Mouse (Mus musculus) adrenal gland (tissue): ENCODE measurements around the gene Slc39a7.

ENCODE experiments used
- intact Hi-C: fragments of 180-260 bp; cut with DNase I; formaldehyde crosslinking; loops from one replicate; pipeline ENCODE4 v1.15.1; 2025

The Slc39a7 gene

GRCm38 (mm10) chr17:34032806-34033205 is 1.3 kb upstream of the Slc39a7 start:
- intact Hi-C loops, result no loop called here

- intact Hi-C loops, result no loop called here
Measured at GRCm38 (mm10) chr17:34032174-34032632, 721 bp upstream of the Slc39a7 start.

- intact Hi-C loops, result no loop called here
Measured at GRCm38 (mm10) chr17:34030861-34031326, 588 bp downstream of the Slc39a7 start.

GRCm38 (mm10) chr17:34029890-34030595 is 1.4 kb downstream of the Slc39a7 start:
- intact Hi-C loops, result no loop called here

DNA sequence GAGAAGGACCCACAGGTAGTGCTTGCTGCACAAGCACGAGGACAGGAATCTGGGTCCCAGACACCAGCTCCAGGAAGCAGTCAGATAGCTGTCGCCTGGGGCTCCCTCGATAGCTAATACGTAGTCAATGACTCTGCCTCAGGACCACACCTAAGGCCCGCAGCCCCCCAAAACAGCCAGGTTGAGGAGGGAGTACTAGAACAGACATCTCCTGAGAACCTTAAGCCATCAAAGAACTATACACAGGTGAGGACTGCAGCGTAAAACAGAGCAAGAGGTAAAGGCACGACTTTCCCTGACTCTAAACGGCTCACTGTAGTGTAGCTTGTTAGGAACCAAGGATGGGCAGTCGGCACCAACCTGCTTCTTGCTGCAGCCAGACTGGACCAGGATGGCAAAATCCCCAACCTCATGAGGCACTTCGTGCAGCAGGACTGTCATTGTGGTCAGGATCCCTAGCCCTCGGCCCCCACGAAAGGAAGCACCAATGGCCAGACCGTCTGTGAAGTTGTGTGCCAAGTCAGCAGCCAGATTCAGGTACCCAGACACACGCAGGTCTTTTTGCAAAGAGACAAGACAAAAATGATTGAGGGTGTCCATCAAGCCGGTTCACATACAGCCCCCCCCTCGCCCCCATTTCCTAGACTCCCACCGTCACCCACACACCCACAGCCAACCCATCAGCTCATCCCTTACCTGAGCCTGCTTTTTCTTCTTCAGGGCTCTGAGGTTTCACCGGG is 2.2 kb downstream of the Slc39a7 start:
- intact Hi-C loops, result no loop called here

GRCm38 (mm10) chr17:34028501-34029149 is 2.9 kb downstream of the Slc39a7 start:
- intact Hi-C loops, result no loop called here

DNA sequence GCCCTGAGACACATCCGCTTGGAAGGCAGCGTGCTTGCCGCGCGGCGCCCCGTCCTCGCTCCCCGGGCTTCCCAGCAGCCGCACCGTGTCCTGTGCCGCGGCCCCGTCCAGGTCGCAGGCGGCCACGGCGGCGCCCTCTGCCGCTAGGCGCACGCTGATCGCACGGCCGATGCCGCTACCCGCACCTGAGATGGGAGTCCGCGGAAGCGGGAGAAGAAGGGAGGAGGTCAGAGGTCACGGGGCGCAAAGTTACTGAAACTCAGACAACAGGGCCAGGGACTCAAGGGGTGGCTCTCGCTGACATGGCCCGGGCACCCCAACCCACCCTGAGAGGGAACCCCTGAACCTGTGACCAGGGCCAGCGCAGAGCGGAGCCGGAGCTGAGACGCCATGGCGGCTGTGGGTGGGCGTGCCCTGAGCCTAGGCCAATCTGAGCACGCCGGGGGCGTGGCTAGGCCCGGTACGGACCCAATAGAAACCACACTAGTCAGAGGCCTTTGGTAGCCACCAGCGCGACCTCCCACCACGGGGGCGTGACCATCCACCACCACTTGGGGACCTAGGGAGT is 3.7 kb downstream of the Slc39a7 start, which contains the start of gene H2-Ke6:
Gene H2-Ke6, minus strand, starts transcription at position 405 of the 568 bp plus-strand sequence.
- intact Hi-C loops, result no loop called here

DNA sequence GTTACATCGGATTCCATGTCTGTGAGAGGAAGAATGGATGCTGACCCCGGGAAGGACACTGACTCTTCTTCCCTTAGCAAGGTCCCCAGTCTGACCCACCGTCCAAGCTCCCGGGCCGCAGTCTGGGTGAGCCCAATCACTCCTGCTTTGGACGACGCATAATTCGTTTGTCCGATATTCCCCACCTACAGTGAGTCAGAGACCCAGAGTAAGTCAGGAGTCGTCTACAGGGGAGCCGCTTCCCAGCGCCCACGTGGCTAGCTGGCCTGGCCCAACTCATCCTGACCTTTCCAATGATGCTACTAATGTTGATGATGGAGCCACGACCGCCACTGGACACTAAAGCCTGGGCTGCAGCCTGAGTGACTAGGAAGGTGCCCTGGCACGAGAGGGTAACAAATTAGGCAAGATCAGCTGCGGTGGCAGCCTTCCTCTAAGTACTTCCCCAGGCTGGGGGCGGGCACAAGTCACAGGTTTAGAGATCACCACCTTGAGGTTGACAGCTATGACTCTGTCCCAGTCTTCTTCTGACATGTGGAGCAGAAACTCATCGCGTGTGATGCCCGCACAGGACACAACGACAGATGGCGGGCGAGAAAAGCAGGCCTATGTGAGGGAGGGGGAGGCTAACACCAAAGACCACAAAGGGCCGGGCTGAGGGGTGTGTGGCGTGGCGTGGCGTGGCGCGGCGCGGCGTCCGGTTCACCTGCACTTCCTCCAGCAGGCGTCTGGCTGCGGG is 4.4 kb downstream of the Slc39a7 start:
- intact Hi-C loops, result no loop called here

GRCm38 (mm10) chr17:34026221-34026620 is 5.3 kb downstream of the Slc39a7 start:
- intact Hi-C loops, result no loop called here

DNA sequence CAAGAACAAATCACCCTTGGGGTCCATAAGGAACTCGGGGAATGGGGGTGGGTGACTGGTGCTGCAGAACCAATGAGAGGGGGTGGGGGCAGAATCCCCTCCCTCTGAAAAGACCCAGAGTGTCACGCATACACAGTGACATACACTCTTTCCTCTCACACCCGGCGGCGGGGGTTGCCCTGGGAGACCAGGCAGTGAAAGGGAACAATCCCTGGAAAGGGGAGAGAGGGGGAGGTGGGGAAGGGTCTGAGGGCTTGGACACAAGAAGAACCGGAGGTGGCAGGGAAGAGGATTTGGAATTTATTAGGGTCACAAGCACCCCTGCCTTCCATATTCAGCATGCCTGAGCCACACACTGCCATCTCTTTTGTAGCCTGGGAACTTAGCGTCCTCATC is 5.7 kb downstream of the Slc39a7 start:
- intact Hi-C loops, result no loop called here

DNA sequence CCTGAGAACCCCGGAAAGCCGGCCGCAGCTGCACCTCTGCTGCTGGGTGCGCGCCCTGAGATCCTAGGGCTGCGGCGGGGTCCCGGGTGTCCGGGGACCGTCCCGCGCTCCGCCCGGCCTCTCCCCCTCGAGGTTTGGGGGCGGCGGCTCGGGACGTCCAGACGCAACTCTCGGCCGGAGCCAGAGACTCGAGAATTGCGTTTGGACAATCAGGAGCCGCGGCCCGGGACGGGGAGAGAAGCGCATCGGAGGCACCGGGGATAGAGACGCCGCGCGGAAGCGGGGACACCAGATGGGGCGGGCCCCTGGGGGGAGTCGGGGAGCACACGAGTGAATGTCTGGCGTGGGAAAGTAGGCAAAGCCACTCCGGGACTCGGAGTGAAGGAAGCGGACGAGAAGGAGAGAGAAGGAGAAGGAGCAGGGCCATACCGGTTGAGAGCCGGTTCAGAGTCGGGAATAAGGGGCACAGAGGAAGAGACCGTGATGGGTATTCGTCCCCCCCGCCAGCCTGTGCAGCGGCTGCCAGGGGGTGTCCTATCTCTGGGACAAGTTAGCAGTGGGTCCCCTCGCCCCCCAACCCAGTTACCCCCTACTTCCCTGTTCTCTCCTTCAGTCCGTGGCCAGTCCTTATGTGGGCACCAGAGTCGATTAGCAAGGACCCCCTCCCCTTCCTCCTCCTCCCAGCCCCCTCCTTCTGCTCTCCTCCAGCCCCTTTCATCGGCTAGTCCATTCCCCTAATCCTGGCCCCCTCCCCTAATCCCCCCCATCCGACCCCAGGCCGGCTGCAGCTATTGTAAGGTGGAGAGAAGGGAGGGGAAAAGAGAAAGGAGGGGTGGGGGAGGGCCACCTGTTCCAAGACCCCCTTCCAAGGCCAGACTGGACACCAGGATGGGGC is 6.4 kb downstream of the Slc39a7 start:
- intact Hi-C loops, result no loop called here

GRCm38 (mm10) chr17:34024317-34024821 is 7.1 kb downstream of the Slc39a7 start, which contains the start of gene Ring1:
Gene Ring1, minus strand, starts transcription at chr17:34024680.
- intact Hi-C loops, result no loop called here

DNA sequence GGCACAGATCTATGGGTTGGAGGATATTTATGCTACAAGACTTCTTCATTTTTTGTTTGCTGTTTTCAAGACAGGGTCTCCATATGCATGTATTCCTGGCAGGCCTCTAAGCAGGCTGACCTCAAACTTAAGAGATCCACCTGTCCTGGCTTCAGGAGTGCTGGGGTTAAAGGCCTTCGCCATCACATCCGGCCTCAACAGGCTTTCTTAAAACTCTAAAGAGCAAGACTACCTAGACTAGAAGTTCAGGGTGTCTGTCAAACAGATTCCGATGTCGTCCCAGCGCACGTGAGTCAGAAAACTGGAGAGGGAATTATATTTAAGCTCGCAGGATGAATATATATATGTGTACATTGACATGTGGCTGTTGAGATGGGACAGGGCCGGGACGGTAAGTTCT is 7.8 kb downstream of the Slc39a7 start:
- intact Hi-C loops, result no loop called here

DNA sequence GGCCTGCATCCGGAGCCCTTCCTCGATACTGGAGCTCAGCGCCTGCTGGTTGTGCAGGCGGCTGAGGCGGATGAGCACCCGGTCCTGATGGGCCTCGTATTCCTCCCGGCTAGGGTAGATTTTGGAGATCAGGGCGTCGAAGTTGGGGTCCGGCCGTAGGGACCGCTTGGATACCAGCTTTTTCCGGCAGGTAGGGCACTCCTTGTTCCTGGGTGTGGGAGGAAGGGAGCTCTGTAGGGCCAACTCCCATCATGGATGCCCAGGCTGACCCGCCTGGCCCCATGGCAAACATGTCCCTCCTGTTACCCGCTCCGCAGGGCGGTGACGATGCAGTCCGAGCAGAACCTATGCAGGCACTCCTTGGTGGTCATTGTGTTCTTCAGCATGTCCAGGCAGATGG is 8.5 kb downstream of the Slc39a7 start:
- intact Hi-C loops, result no loop called here

DNA sequence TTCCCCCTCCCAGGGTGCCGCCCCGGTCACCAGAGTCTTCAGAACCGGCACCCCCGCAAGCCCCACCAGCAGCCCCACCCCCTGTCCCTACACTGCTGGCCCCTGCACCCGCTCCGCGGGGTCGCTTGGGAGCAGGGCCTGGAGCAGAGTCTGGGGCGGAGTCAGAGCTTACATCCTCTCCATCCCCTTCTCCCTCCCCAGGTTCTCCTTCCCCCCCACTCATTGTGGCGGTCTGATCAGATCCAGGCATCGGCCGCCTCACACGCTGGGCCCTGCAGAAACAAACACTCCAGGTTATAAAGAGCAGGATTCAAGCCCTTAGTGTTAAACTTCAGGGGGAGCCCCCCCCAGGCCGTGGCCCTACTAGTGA is 9.1 kb downstream of the Slc39a7 start:
- intact Hi-C loops, result no loop called here

DNA sequence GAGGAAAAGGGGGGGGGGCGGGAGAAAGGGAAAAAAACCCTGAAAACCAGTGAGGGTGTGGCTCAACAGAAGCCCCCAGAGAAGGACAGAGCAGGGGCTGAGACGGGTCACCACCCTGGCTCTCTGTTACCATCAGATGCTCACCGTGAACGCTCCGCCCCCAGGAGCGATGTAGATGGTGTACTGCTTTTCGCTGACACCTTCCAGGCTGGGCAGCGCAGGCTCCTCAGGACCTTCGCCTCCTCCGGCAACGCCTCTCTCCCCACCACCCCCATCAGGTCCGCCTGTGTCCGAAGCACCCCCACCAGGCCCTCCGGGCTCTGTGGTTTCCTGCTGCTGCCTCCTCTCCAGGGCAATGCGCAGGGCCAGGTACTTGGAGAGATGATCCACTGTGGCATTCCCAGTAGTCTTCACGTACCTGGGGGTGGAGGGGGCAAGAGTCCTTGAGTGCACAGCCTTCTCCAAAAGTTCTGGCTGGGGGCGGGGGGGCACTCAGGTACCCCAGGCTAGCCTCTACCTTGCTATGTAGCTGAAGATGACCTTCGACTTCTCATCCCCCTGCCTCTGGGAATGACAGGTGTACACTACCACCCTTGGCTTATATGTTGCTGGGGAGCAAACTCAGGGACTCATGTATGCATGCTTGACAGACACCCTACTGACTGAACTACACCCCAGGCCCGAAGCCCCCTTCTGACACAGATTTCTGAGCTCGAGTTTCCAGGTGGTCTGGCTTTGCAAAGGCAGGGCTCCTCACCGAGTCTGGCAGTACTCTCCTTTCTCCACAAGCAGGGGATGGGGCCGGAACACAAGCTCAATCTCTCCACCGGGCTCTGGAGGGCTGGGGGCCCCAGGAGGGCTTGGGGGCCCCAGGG is 9.7 kb downstream of the Slc39a7 start:
- intact Hi-C loops, result loop anchor here (2.0 kb wide), 1 partner anchor 63 kb away; no protein-coding TSS in a partner anchor

DNA sequence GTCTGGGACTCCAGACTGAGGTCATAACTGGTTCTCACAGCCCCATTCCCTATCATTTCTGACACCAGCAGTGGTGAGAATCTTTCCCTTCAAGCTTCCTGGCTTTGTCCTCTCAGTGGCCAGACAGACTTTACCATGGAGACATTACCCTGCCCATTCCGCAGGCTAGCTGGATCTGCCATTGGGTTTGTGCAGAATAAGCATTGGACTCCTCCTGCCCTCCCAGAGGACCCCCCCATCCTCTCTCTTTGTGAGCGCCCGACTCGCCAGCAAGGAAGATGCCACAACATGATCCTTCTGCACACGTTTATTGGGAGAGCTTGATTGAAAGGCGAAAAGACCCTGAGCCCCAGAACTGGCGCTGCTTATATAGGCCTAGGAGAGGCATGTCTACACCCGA is 18.0 kb downstream of the Slc39a7 start:
- intact Hi-C loops, result no loop called here

- intact Hi-C loops, result no loop called here
Measured at GRCm38 (mm10) chr17:34010156-34010555, 21.3 kb downstream of the Slc39a7 start.

DNA sequence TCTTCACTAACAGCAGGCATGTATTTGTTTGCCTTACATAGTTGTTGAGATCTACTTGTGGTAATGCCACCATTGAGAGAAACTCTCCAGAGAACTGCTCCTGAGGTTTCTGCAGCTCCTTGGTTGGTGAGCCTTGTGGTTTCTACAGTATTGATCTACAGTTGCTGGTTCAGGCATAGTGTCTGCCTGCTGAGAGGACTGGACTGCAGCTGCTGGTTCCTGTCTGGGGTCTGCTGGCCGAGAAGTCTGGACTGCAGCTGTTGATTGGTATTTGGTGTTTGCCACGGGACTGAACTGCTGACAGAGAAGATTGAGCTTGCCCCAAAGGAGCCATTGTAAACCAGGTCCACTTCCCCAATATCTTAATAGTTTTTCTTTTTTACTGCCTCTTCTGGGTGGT is 24.9 kb downstream of the Slc39a7 start:
- intact Hi-C loops, result no loop called here
